Mouse (Mus musculus): ENCODE results near the gene Snx18. TPM values are rescaled to one million over a fixed set of nuclear protein-coding genes. Genes with fewer than 3 reads are reported as not detected.

Snx18 gene
- total and polyA plus RNA-seq, 2 experiments from 2014 or later: 11.1 to 38.2 TPM

GRCm38 (mm10) chr13:113615971-113616671, 2.2 kb downstream of the Snx18 start:
- DNase-seq (ENCODE audit: low spot score) (no peak), ATAC-seq (no peak)
- Histone ChIP-seq H3K4me1 (ENCODE audit: insufficient read depth, low read length) (peaks cover 36% of the 10 kb centered on the region), H3K9ac (replicated peaks; ENCODE audit: low read length) (peak overlapping the region; percentile 89), H3K27me3 (ENCODE audit: insufficient read depth, low read length) (no peaks in the 10 kb centered on the region), H3K4me3 (ENCODE audit: low read length) (peak overlapping the region; percentile 86), H3K36me3 (ENCODE audit: insufficient read depth, low read length) (no peaks in the 10 kb centered on the region), H3K4me2 (ENCODE audit: low read depth, low read length) (peak overlapping the region; percentile 89), H3K27ac (peak overlapping the region; percentile 48; the same call in 1 of the 2 replicates), H3K9me3 (ENCODE audit: low read length) (no peaks in the 10 kb centered on the region)
- 6% methylated on average over 8 of the region's 8 CpGs for WGBS
- TF ChIP-seq CTCF (IDR thresholded peaks at IDR 0.05; ENCODE audit: low read depth): no peak

GRCm38 (mm10) chr13:113615546-113615941, 2.8 kb downstream of the Snx18 start:
- H3K9me3 ChIP-seq (ENCODE audit: low read length): no peaks in the 10 kb centered on the region
- H3K4me2 ChIP-seq (ENCODE audit: low read depth, low read length): peak overlapping the region; percentile 89
- H3K9ac ChIP-seq (replicated peaks; ENCODE audit: low read length): peak overlapping the region; percentile 89
- ATAC-seq (no peak), DNase-seq (ENCODE audit: low spot score) (peak; percentile 28)
- H3K36me3 ChIP-seq (ENCODE audit: insufficient read depth, low read length): no peaks in the 10 kb centered on the region
- TF ChIP-seq CTCF (IDR thresholded peaks at IDR 0.05; ENCODE audit: low read depth): no peak
- 2% methylated on average over 10 of the region's 10 CpGs for WGBS
- H3K27me3 ChIP-seq (ENCODE audit: insufficient read depth, low read length): no peaks in the 10 kb centered on the region
- H3K4me1 ChIP-seq (ENCODE audit: insufficient read depth, low read length): peaks cover 37% of the 10 kb centered on the region
- peak overlapping the region; percentile 86 for H3K4me3 ChIP-seq (ENCODE audit: low read length)
- H3K27ac ChIP-seq: peak overlapping the region; percentile 48; the same call in 1 of the 2 replicates

GRCm38 (mm10) chr13:113614635-113615545, 3.5 kb downstream of the Snx18 start:
- Histone ChIP-seq H3K27ac (peak overlapping the region; percentile 48; the same call in 1 of the 2 replicates), H3K4me1 (ENCODE audit: insufficient read depth, low read length) (peaks cover 37% of the 10 kb centered on the region)
- ATAC-seq: no peak

GRCm38 (mm10) chr13:113613882-113614281, 4.5 kb downstream of the Snx18 start:
- Histone ChIP-seq H3K4me2 (ENCODE audit: low read depth, low read length) (peak overlapping the region; percentile 89), H3K36me3 (ENCODE audit: insufficient read depth, low read length) (no peaks in the 10 kb centered on the region), H3K4me3 (ENCODE audit: low read length) (peak overlapping the region; percentile 86), H3K4me1 (ENCODE audit: insufficient read depth, low read length) (peaks cover 37% of the 10 kb centered on the region), H3K9ac (replicated peaks; ENCODE audit: low read length) (no peak overlapping the region; the same call in 1 of the 2 replicates), H3K9me3 (ENCODE audit: low read length) (no peaks in the 10 kb centered on the region), H3K27ac (no peak overlapping the region; the same call in 1 of the 2 replicates), H3K27me3 (ENCODE audit: insufficient read depth, low read length) (no peaks in the 10 kb centered on the region)
- DNase-seq (ENCODE audit: low spot score) (no peak), ATAC-seq (no peak)
- TF ChIP-seq CTCF (IDR thresholded peaks at IDR 0.05; ENCODE audit: low read depth): no peak
- WGBS: 38% methylated on average over 10 of the region's 10 CpGs

More at GRCm38 (mm10) chr13:113614635-113615545, 3.5 kb downstream of the Snx18 start:
- WGBS: 13% methylated on average over 24 of the region's 24 CpGs
- DNase-seq (ENCODE audit: low spot score): peak; percentile 81
- Histone ChIP-seq H3K4me3 (ENCODE audit: low read length) (peak overlapping the region; percentile 86), H3K4me2 (ENCODE audit: low read depth, low read length) (peak overlapping the region; percentile 89), H3K36me3 (ENCODE audit: insufficient read depth, low read length) (no peaks in the 10 kb centered on the region), H3K9me3 (ENCODE audit: low read length) (no peaks in the 10 kb centered on the region), H3K27me3 (ENCODE audit: insufficient read depth, low read length) (no peaks in the 10 kb centered on the region), H3K9ac (replicated peaks; ENCODE audit: low read length) (peak overlapping the region; percentile 89)
- TF ChIP-seq CTCF (IDR thresholded peaks at IDR 0.05; ENCODE audit: low read depth): no peak

DNA sequence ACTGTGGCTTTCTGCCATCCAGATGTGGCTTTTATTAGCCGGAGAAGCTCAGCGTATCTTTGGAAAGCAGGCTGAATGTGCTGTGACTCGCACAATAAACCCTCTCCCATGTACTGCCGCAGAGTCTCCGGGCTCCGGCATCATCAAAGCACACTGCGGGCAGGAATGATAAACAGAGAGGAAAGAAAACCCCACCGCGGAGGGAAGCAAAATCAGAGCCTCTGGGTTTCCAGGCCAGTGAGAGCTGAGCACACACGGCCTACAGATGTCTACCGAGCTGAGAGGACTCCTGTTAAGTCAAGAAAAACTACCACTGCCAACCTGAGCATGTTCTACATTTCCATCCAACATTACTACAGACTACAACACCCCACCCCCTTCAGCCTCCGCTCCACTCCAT, 5.0 kb downstream of the Snx18 start:
- no peak overlapping the region for H3K27ac ChIP-seq
- peak overlapping the region; percentile 89 for H3K4me2 ChIP-seq (ENCODE audit: low read depth, low read length)
- no peaks in the 10 kb centered on the region for H3K27me3 ChIP-seq (ENCODE audit: insufficient read depth, low read length)
- ATAC-seq: no peak
- no peak overlapping the region for H3K9ac ChIP-seq (replicated peaks; ENCODE audit: low read length)
- WGBS: 25% methylated on average over 12 of the region's 12 CpGs
- H3K4me3 ChIP-seq (ENCODE audit: low read length): peak overlapping the region; percentile 86
- no peak for TF ChIP-seq CTCF (IDR thresholded peaks at IDR 0.05; ENCODE audit: low read depth)
- no peaks in the 10 kb centered on the region for H3K9me3 ChIP-seq (ENCODE audit: low read length)
- H3K4me1 ChIP-seq (ENCODE audit: insufficient read depth, low read length): peaks cover 37% of the 10 kb centered on the region
- DNase-seq (ENCODE audit: low spot score): no peak
- no peaks in the 10 kb centered on the region for H3K36me3 ChIP-seq (ENCODE audit: insufficient read depth, low read length)

GRCm38 (mm10) chr13:113612141-113612950, 6.0 kb downstream of the Snx18 start:
- 61% methylated on average over 24 of the region's 24 CpGs for WGBS
- H3K4me1 ChIP-seq (ENCODE audit: insufficient read depth, low read length): peaks cover 37% of the 10 kb centered on the region
- H3K4me3 ChIP-seq (ENCODE audit: low read length): 0 out of 2 replicates have a peak overlapping the region, but pooled peaks have one; percentile 86
- no peak overlapping the region for H3K9ac ChIP-seq (replicated peaks; ENCODE audit: low read length)
- DNase-seq (ENCODE audit: low spot score): no peak
- no peak overlapping the region for H3K27ac ChIP-seq
- no peaks in the 10 kb centered on the region for H3K27me3 ChIP-seq (ENCODE audit: insufficient read depth, low read length)
- H3K36me3 ChIP-seq (ENCODE audit: insufficient read depth, low read length): no peaks in the 10 kb centered on the region
- no peak for ATAC-seq
- peak overlapping the region; percentile 89 for H3K4me2 ChIP-seq (ENCODE audit: low read depth, low read length)
- H3K9me3 ChIP-seq (ENCODE audit: low read length): no peaks in the 10 kb centered on the region
- TF ChIP-seq CTCF (IDR thresholded peaks at IDR 0.05; ENCODE audit: low read depth): no peak

Measured in hindbrain, postnatal 0 days (tissue).